Mouse (Mus musculus): ENCODE data around the gene Dnal1.

Gene Dnal1

DNA sequence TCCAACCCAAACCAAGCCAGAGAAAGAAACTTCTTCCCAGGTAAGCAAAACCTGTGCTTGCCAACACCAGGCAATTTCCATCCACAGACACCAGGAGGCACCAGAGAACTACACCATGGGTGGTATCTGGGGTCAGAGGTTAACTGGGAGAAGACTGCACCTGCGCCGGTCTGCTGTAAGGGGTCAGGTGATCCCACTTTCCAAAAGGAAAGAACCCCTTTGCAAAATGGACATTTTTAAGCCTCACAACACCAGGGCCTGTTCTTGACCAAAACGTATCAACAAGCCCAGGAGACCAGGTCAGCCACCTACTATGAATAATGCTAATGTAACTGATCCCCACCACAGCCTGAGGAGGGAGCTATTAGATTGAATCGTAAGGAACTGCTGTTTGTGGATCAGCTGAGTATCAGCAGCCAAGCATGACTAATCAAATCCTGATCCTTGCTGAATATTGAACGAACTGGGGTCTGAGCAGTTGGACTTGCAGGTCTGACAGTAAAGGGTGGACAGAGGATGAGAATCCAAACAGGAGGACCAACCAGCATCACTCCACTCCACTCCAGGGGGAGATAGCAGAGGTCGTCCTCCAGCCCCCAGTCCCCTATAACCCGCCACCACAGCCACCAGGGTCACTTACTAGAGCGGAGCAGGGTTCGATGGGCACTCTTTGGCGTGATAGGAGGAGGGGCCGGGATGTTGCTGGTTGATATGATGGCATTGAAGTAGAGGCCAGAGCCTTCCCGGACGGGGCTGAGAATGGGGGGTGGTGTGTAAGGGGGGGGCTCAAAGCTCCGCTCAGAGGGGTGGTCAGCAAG lies 47.7 kb downstream of the Dnal1 start:
- DNase-seq (ENCODE audit: low spot score in 2 of 2), result no peak

GRCm38 (mm10) chr12:84163133-84163532 lies 49.0 kb downstream of the Dnal1 start:
- DNase-seq (ENCODE audit: low spot score in 2 of 2), result peak; percentile 53 to 60

GRCm38 (mm10) chr12:84163586-84164110 lies 49.5 kb downstream of the Dnal1 start:
- DNase-seq (ENCODE audit: low spot score in 2 of 2), result no peak

GRCm38 (mm10) chr12:84165631-84166373 lies 51.6 kb downstream of the Dnal1 start:
- DNase-seq (ENCODE audit: low spot score in 2 of 2), result no peak

GRCm38 (mm10) chr12:84170610-84171009 lies 56.4 kb downstream of the Dnal1 start:
- DNase-seq (ENCODE audit: low spot score in 2 of 2), result no peak

- no peak for DNase-seq (ENCODE audit: low spot score in 2 of 2)
Measured at GRCm38 (mm10) chr12:84172216-84172615, 58.0 kb downstream of the Dnal1 start.

DNA sequence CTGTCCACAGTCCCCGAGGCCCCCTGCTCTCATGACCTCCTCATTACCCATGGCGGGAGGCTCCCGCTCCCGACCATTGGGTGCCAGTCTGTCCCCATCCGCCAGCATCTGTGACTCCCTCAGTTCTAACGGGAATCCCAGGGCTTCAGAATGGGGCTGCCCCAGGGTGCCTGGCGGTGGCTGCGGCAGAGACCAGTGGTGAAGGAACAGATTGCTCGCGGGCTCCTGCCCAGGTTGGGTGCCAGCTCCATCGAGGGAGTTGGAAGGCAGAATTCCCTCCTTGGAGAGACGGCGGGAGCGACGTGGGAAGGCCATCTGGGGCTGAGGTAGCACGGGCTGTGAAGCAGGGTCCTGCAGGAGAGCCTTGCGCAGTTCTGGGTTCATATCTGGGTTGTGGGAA lies 58.7 kb downstream of the Dnal1 start:
- no peak for DNase-seq (ENCODE audit: low spot score in 2 of 2)

DNA sequence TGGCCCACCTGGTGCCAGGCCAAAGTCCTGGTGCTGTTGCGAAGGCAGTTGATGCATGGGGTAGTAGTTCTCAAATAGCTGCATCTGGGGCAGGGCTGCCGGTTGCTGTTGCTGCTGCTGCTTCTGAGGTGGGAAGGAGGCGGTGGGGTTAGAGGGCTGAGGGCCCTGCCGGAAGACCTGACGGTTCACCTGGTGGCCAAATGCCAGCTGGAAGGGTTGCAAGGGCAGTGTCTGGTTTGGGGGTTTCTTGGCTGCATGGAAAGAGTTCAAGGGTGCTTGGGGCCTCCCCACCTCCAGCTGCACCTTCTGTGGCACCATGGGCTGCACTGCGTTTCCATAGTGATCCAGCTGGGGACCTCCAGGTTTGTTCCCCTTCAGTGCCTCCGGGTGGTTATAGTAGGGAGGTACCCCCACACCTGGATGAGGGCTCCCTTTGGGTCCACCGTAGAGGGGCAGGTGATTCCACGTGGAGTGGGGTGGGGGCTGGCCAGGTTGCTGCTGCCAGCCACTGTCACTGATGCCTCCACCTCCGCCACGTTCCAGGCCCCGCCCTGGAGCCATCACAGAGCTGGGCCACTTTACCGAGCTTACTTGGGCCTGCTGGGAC lies 59.2 kb downstream of the Dnal1 start:
- no peak for DNase-seq (ENCODE audit: low spot score in 2 of 2)

GRCm38 (mm10) chr12:84174190-84174811 lies 60.1 kb downstream of the Dnal1 start:
- no peak for DNase-seq (ENCODE audit: low spot score in 2 of 2)

- DNase-seq (ENCODE audit: low spot score in 2 of 2), result no peak
Measured at GRCm38 (mm10) chr12:84174871-84175270, 60.7 kb downstream of the Dnal1 start.

GRCm38 (mm10) chr12:84175659-84176061 lies 61.5 kb downstream of the Dnal1 start:
- peak; percentile 89 to 92 for DNase-seq (ENCODE audit: low spot score in 2 of 2)

DNA sequence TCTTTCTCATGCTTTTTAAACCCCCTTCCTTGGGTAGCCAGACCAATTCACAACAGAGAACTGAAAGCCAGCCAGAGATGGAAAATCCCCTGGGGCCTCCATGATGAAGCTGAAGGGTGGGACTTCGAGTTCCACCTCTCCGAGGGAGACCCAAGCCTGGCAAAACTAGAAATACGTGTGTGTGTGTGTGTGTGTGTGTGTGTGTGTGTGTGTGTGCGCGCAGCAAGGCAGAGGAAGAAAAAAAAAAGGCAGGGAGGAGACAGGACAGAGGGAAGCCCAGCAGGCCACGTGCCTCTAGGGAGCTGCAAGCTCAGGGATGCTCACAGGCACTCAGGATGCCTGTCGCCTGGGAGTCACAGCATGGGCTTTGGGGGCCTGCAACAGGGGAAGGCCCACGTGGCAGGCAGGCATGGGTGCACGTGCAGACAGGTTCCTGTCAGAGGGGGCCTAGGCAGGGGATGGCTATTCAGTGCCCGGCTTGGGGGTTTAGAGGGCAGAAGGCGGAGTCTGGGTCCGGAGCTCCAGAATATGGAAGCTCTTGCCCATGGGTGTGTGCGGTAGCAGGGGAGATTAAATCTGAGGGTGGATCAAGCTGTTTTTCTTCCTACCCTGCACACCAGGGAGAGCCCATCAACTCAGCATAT lies 62.1 kb downstream of the Dnal1 start:
- DNase-seq (ENCODE audit: low spot score in 2 of 2), result peak; percentile 71 to 74

DNA sequence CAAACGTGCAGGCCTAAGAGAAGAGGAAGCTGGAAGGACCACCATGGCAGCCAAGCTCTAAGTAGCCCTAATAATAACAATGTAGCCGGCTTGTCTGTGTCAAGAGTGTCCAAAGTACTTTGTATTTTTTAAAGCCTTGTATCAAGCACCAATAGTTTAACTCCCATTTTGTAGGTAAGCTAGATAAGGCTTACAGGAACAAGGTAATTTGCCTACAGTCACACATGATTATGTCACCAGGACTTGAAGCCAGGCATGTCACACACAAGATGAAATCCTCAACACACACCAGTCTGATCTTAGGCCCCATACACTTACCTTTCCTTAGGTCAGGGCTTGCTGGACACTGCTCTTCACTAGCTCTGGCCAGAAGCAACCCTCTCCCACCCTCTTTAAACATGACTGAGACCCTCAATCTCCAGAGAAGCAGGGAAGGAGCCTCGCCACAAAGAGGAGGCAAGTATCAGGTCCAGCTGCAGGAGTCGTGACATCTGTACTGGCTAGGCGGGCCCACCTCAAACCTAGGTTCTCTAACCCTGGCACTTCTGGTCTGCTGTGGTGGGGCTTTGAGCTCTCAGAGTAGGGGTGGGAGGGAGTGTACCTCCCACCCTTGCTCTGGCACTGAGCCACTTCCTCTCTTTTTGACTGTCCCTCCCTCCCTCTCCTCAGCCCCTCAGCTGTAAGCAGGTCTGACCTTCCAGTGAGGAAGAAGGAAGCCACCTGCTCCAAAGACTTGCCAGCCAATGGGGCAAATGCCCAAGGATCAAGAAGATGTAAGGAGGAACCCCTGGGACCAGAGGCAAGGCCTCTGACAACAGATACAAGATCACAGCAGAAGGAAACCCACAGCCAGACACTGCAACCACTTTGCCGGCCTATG lies 63.0 kb downstream of the Dnal1 start:
- DNase-seq (ENCODE audit: low spot score in 2 of 2), result peak; percentile 66 to 68

GRCm38 (mm10) chr12:84178052-84178451 lies 63.9 kb downstream of the Dnal1 start:
- DNase-seq (ENCODE audit: low spot score in 2 of 2), result no peak

DNA sequence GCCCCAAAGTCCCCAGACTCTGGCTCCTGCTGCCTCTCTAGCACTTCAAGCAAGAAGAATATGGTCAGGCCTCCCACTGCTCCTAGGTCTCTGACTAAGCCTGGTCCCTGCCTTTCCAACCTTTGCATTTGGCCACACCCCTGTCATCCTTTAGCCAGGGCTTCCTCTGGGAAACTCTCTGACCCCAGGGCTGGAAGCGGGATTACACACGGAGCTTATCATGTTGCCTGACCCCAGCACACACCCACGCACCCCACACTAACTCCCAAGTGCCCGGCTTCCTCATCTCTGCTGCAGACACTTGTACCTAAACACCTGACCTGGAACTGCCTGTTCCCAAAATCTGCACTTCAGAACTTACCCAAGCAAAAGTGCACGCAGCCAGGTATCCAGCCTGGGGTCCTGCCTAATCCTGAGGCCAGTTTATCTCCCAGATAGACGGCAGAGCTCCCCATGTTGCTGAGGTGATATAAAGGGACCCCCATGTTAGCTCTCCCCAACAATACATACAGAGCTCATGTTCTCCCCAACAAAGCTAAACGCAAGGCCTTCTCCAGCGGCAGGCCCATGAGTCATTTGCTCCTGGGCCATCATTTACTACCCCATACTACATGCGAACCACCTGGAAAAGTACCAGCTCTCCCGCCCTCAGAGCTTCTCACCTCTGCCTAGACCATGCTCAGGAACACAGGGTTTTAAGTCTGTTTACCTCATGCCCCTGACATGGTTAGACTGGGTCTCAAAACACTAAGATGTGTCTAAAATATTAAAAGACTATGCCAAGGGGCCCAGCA lies 64.7 kb downstream of the Dnal1 start:
- DNase-seq (ENCODE audit: low spot score in 2 of 2), result no peak

DNA sequence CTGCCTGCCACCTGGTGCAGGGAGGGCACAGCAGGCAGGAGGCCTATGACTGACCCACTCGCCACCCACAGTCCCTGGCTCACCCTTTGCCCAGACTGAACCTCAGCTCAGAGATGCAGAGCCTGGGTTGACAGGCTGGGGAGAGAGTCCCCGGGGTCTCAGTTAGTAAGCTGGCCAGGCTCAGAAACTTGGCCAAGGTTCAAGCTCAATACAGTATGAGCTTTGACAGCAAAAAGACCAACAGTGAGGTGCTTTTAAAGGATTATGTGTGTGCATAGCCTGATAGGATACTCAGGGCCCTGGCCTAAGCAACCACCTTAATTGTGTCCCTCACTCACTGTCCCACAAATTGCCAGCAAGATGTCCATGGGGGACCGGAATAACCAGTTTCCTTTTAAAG lies 65.9 kb downstream of the Dnal1 start:
- DNase-seq (ENCODE audit: low spot score in 2 of 2), result no peak

DNA sequence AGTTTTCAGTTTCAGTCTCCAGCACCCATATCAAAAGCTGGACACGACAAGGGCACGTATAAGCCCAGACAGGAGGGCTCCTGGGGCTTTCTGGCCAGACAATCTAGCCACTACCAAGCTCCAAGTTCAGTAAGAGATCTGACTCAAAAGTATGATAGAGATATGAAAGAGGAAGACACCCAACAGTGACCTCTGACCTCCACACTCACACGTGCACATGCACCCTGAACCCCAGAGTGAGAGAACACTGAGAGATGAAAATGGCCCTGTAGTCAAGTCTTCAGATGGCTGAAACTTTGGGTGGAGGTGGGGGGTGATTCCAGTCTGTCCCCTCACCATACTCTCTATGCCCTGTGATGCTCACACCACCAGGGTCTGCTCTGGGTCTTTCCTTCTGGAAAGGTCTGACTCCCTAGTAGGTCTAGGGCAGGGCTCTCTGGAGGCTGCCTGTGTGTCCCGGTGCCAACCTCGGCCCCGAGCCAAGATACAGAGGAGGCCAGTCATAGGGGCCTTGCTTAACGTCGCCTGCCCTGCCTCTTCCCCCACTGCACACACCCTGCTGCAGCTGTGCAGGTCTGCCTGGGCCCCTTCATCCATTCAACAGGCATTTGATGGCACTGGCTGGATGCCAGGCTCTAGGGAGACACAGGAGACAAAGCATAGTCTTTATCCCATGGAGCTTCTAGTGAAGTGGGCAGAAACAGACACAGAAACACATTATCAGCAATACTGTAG lies 66.7 kb downstream of the Dnal1 start:
- DNase-seq (ENCODE audit: low spot score in 2 of 2), result peak; percentile 57 to 70

- DNase-seq (ENCODE audit: low spot score in 2 of 2), result no peak
Measured at GRCm38 (mm10) chr12:84181999-84182398, 67.8 kb downstream of the Dnal1 start.

DNA sequence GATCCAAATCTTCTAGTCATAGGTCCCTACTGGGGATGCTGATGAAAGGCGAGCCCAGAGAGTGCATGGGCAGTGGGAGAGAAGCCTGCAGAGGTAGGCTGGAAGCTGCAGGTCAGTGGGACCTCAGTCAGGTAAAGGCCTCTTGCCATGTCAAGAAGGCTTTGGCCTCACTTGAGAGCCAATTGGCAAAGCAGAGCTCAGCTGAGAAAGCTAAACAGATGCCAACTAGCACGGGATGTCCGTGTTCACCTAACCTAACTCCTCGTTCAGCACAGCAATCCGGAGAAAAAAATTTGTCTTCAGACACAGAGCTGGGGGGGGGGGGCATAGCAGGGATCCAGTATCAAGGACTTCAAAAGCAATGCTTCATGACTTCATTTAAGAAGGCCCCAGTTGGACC lies 70.8 kb downstream of the Dnal1 start:
- DNase-seq (ENCODE audit: low spot score in 2 of 2), result no peak
